Mouse (Mus musculus): ENCODE measurements around the gene Fam117b.

GRCm38 (mm10) chr1:59923673-59924072 is 10.9 kb downstream of the Fam117b start:
- TF ChIP-seq CTCF (IDR thresholded peaks at IDR 0.05; ENCODE audit: low read depth, low read length) (no peak), GATA1 (IDR thresholded peaks at IDR 0.05; ENCODE audit: borderline replicate concordance, low read length) (no peak), POLR2AphosphoS5 (IDR thresholded peaks at IDR 0.05; ENCODE audit: insufficient replicate concordance, low read depth, low read length) (no peak)

All from G1E (cell line).